Mouse (Mus musculus): Measurements from ENCODE around the gene Adam8.

DNA sequence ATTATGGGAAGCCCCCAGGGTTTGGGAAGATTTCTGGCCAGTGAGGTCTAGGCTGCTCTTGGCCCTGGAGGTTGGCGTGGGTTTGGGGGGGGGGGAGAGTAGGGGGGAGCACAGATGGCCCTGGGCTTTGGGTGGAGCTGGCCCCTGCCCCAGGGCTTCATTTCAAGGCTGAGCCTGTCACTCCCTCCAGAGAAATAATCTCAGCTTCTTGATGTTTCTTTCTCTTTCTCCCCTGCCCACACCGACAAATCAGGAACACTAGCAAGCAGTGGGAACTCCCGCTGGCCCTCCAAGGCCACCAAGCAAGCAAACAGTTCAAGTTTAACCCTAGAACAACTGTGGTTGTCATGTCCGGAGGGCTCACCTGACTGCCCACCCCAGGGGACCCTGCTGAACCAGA lies 28.5 kb downstream of the Adam8 start:
- TF ChIP-seq CTCF (IDR thresholded peaks at IDR 0.05) (no peak), POLR2A (IDR thresholded peaks at IDR 0.05; ENCODE audit: insufficient read depth, low read depth, low read length) (no peak)
